Mouse (Mus musculus): ENCODE measurements around the gene Fgd3.

Fgd3 gene

GRCm38 (mm10) chr13:49214454-49214853 is 105.7 kb downstream of the Fgd3 start:
- no peak for DNase-seq

- DNase-seq: no peak
Observed at GRCm38 (mm10) chr13:49213531-49213932, 106.6 kb downstream of the Fgd3 start.

- DNase-seq: no peak
Observed at GRCm38 (mm10) chr13:49212711-49213500, 107.2 kb downstream of the Fgd3 start.
